Comparison of ENCODE assay signal across 14 mouse cellular contexts in the genomic region with DNA sequence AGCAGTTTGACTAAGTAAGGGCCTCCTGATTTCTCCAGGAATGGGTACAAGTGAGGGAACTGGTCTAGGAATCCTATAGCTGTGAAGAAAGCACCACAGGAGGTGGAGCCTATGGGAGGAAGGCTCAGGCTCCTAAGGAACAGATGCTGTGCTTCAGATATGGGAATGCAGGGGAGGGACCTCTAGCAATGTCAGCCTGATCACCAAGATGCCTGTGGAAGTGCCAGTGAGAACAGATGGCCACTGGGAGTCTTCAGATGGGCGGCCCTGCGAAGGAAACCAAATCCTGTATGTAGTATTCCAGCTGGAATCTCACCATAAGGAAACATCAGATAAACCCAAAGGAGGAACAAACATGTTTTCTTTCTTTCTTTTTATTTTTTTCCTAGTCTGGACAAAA.
DNase-seq lines count a peak whose midpoint lies in the region; ATAC-seq lines count a peak whose summit lies in the region.
"Had no signal": no experiment of that assay in that cellular context is flagged by ENCODE, and none has a peak within 500 bp of the region (broad histone marks: within the 10 kb centered on the region; RNA-seq: fewer than 3 reads in every experiment).

No protein-coding gene starts in this region.

- no peaks in the 10 kb centered on the region for H3K9me3 ChIP-seq in forebrain, embryonic 15.5 days
- no peaks in the 10 kb centered on the region for H3K9me3 ChIP-seq in forebrain, embryonic 12.5 days
- H3K9me3 ChIP-seq: heart, embryonic 10.5 days; hindbrain, embryonic 15.5 days; midbrain, embryonic 12.5 days; neural tube, embryonic 15.5 days had no signal

- 81% methylated on average over 2 of the region's 2 CpGs for WGBS in forebrain, embryonic 15.5 days
- WGBS in forebrain, embryonic 12.5 days = 94% methylated on average over 2 of the region's 2 CpGs

- intact Hi-C loops in heart, postnatal 10 days (cut with DNase I) = no loop called here
- intact Hi-C loops in heart, postnatal 25 days (cut with DNase I) = no loop called here

- DNase-seq in left cerebral cortex, adult 18-20 months (ENCODE audit: low spot score in 2 of 2) = peak; percentile 64 to 82
- no peak for DNase-seq in left cerebral cortex, adult 11 months (ENCODE audit: low spot score)
- peak; percentile 50 to 67 for DNase-seq in cerebellum, postnatal 10 days
- peak; percentile 74 to 86 for DNase-seq in right cerebral cortex, postnatal 10 days (ENCODE audit: low spot score in 2 of 2)
- no peak for DNase-seq in heart, postnatal 10 days
- DNase-seq in heart, postnatal 25 days (ENCODE audit: low spot score) = no peak
- DNase-seq: adrenal gland, postnatal 10 days; B cell, adult 2 months had no signal

- peak overlapping the region; percentile 63 for H3K27ac ChIP-seq in forebrain, embryonic 15.5 days (replicated peaks)
- no peak overlapping the region for H3K27ac ChIP-seq in forebrain, embryonic 12.5 days
- H3K27ac ChIP-seq: heart, embryonic 10.5 days; hindbrain, embryonic 15.5 days; midbrain, embryonic 12.5 days; neural tube, embryonic 15.5 days had no signal

- H3K4me1 ChIP-seq in forebrain, embryonic 15.5 days = peaks cover 12% of the 10 kb centered on the region
- H3K4me1 ChIP-seq in forebrain, embryonic 12.5 days = no peaks in the 10 kb centered on the region
- H3K4me1 ChIP-seq: midbrain, embryonic 12.5 days; neural tube, embryonic 15.5 days had no signal

- no peaks in the 10 kb centered on the region for H3K36me3 ChIP-seq in forebrain, embryonic 15.5 days
- no peaks in the 10 kb centered on the region for H3K36me3 ChIP-seq in forebrain, embryonic 12.5 days (replicated peaks)
- H3K36me3 ChIP-seq: heart, embryonic 10.5 days; hindbrain, embryonic 15.5 days; midbrain, embryonic 12.5 days; neural tube, embryonic 15.5 days had no signal

- H3K4me2 ChIP-seq in forebrain, embryonic 15.5 days (replicated peaks) = no peak overlapping the region
- no peak overlapping the region for H3K4me2 ChIP-seq in forebrain, embryonic 12.5 days
- H3K4me2 ChIP-seq: hindbrain, embryonic 15.5 days; midbrain, embryonic 12.5 days; neural tube, embryonic 15.5 days had no signal

- H3K9ac ChIP-seq in forebrain, embryonic 15.5 days (replicated peaks) = no peak overlapping the region
- no peak overlapping the region for H3K9ac ChIP-seq in forebrain, embryonic 12.5 days
- H3K9ac ChIP-seq: hindbrain, embryonic 15.5 days; midbrain, embryonic 12.5 days; neural tube, embryonic 15.5 days had no signal

- no peak overlapping the region for H3K4me3 ChIP-seq in forebrain, embryonic 15.5 days
- H3K4me3 ChIP-seq in forebrain, embryonic 12.5 days (replicated peaks) = no peak overlapping the region
- H3K4me3 ChIP-seq: heart, embryonic 10.5 days; hindbrain, embryonic 15.5 days; midbrain, embryonic 12.5 days; neural tube, embryonic 15.5 days had no signal

- no peaks in the 10 kb centered on the region for H3K27me3 ChIP-seq in forebrain, embryonic 15.5 days
- H3K27me3 ChIP-seq in forebrain, embryonic 12.5 days = no peaks in the 10 kb centered on the region
- H3K27me3 ChIP-seq: hindbrain, embryonic 15.5 days; midbrain, embryonic 12.5 days; neural tube, embryonic 15.5 days had no signal

- ATAC-seq in forebrain, embryonic 15.5 days (replicated peaks) = peak; percentile 84
- no peak for ATAC-seq in forebrain, embryonic 12.5 days (ENCODE audit: low FRiP score)

Comparison
In these comparisons a context has a peak if more than half of its experiments do, and no peak if none do; other contexts are left out.
1. DNase-seq: peak in left cerebral cortex, adult 18-20 months (2 of 2), cerebellum, postnatal 10 days (2 of 2) and right cerebral cortex, postnatal 10 days (2 of 2); none in left cerebral cortex, adult 11 months (single experiment), heart, postnatal 10 days (0 of 2) and heart, postnatal 25 days (single experiment).